Mouse (Mus musculus) limb, embryonic 11.5 days (tissue): ENCODE data around the gene Kcnh4. TPM values are rescaled to one million over a fixed set of nuclear protein-coding genes. Genes with fewer than 3 reads are reported as not detected.

Experiments
- ATAC-seq: fragments of 200-750 bp; cut with Nextera tagmentation; 2 replicates; pipeline ENCODE4 v1.8.0; 2017; ENCODE audit warnings: low read depth; ENCODE audit not compliant: insufficient number of reproducible peaks, low FRiP score, low TSS enrichment
- DNase-seq: peaks from one replicate; pipeline ENCODE4 v3.0.0-alpha.2; 2015; ENCODE audit warnings: low spot score
- H3K27ac ChIP-seq: fragments of 300-500 bp; sonication (generic); replicated peaks from 2 replicates; pipeline ENCODE4 v1.5.1; 2014; ENCODE audit warnings: low read depth, mild to moderate bottlenecking, low read length
- H3K27me3 ChIP-seq: fragments of 300-500 bp; sonication (generic); 2 replicates; pipeline ENCODE4 v1.6.1; 2014; ENCODE audit warnings: mild to moderate bottlenecking, low read length, mixed read lengths; ENCODE audit not compliant: control insufficient read depth, insufficient read depth
- H3K36me3 ChIP-seq: fragments of 300-500 bp; sonication (generic); 2 replicates; pipeline ENCODE4 v1.6.1; 2014; ENCODE audit warnings: mild to moderate bottlenecking, low read length, moderate library complexity, mixed read lengths; ENCODE audit not compliant: control insufficient read depth, insufficient read depth
- H3K4me1 ChIP-seq: fragments of 300-500 bp; sonication (generic); 2 replicates; pipeline ENCODE4 v1.6.1; 2014; ENCODE audit warnings: low read length, mixed read lengths; ENCODE audit not compliant: control insufficient read depth, insufficient read depth
- H3K4me2 ChIP-seq: fragments of 300-500 bp; sonication (generic); 2 replicates; pipeline ENCODE4 v1.6.1; 2014; ENCODE audit warnings: low read depth, mild to moderate bottlenecking, moderate library complexity; ENCODE audit not compliant: severe bottlenecking
- H3K4me3 ChIP-seq: fragments of 300-500 bp; sonication (generic); 2 replicates; pipeline ENCODE4 v1.5.1; 2014; ENCODE audit warnings: low read depth, low read length
- H3K9ac ChIP-seq: fragments of 300-500 bp; sonication (generic); 2 replicates; pipeline ENCODE4 v1.6.1; 2014; ENCODE audit warnings: mild to moderate bottlenecking, low read length
- H3K9me3 ChIP-seq: fragments of 300-500 bp; sonication (generic); 2 replicates; pipeline ENCODE4 v1.6.1; 2016; ENCODE audit warnings: low read length; ENCODE audit not compliant: control insufficient read depth
- WGBS: fragments of 180-500 bp; shearing (Covaris S2); extraction: QIAGEN DNeasy Blood & Tissue Kit; methylation state at CpG from one replicate; pipeline ENCODE4 v1.1.7; 2014; 5-methylcytosine and 5-hydroxymethylcytosine counted together
- polyA plus RNA-seq: library from polyadenylated mRNA; unstranded; fragments of >200 nt; fragmentation: Nextera tagmentation; extraction: Ambion mirVana; gene quantifications from 2 replicates; pipeline ENCODE4 v1.2.1, GENCODE M21; 2014

The Kcnh4 gene
- polyA plus RNA-seq, 1 experiment from 2014 or later, result not detected

GRCm38 (mm10) chr11:100694926-100695325 lies 64.8 kb downstream of the Kcnh4 start:
- H3K4me2 ChIP-seq, result no peak overlapping the region

GRCm38 (mm10) chr11:100693154-100693553 lies 66.6 kb downstream of the Kcnh4 start:
- no peak overlapping the region for H3K27ac ChIP-seq
- 8% methylated on average over 5 of the region's 5 CpGs for WGBS
- H3K9ac ChIP-seq, result no peak overlapping the region
- no peaks in the 10 kb centered on the region; the same call in 1 of the 2 replicates for H3K4me1 ChIP-seq
- H3K4me2 ChIP-seq, result no peak overlapping the region
- peaks cover 21% of the 10 kb centered on the region for H3K27me3 ChIP-seq
- no peaks in the 10 kb centered on the region for H3K36me3 ChIP-seq
- no peak for ATAC-seq
- H3K4me3 ChIP-seq, result no peak overlapping the region
- no peaks in the 10 kb centered on the region for H3K9me3 ChIP-seq
- DNase-seq, result no peak

More at GRCm38 (mm10) chr11:100694926-100695325, 64.8 kb downstream of the Kcnh4 start:
- Histone ChIP-seq H3K9me3 (no peaks in the 10 kb centered on the region), H3K4me3 (no peak overlapping the region), H3K27ac (no peak overlapping the region), H3K4me1 (no peaks in the 10 kb centered on the region; the same call in 1 of the 2 replicates), H3K9ac (no peak overlapping the region), H3K27me3 (peaks cover 21% of the 10 kb centered on the region), H3K36me3 (no peaks in the 10 kb centered on the region)
- ATAC-seq, result no peak
- peak; percentile 91 for DNase-seq
- 40% methylated on average over 5 of the region's 5 CpGs for WGBS

- DNase-seq (no peak), ATAC-seq (no peak)
- H3K9me3 ChIP-seq, result no peaks in the 10 kb centered on the region
- peaks cover 21% of the 10 kb centered on the region for H3K27me3 ChIP-seq
- H3K4me3 ChIP-seq, result peak within 1 kb of the TSS; percentile 15
- WGBS, result 3% methylated on average over 23 of the region's 23 CpGs
- peak within 1 kb of the TSS; percentile 45 for H3K4me2 ChIP-seq
- no peaks in the 10 kb centered on the region for H3K36me3 ChIP-seq
- H3K9ac ChIP-seq, result no peak within 1 kb of the TSS
- no peaks in the 10 kb centered on the region; the same call in 1 of the 2 replicates for H3K4me1 ChIP-seq
- H3K27ac ChIP-seq, result no peak within 1 kb of the TSS
These were observed 67.6 kb downstream of the Kcnh4 start, which contains the start of gene Zfp385c for GRCm38 (mm10) chr11:100692164-100692616. TSS of gene Zfp385c (minus strand) at chr11:100692455.

- no peak overlapping the region for H3K4me2 ChIP-seq
- H3K27ac ChIP-seq, result no peak overlapping the region
- WGBS, result 71% methylated on average over 7 of the region's 7 CpGs
- no peaks in the 10 kb centered on the region; the same call in 1 of the 2 replicates for H3K4me1 ChIP-seq
- DNase-seq (no peak), ATAC-seq (no peak)
- no peak overlapping the region for H3K4me3 ChIP-seq
- no peaks in the 10 kb centered on the region for H3K9me3 ChIP-seq
- no peaks in the 10 kb centered on the region for H3K36me3 ChIP-seq
- H3K9ac ChIP-seq, result no peak overlapping the region
- H3K27me3 ChIP-seq, result peaks cover 21% of the 10 kb centered on the region
These were observed 69.4 kb downstream of the Kcnh4 start for GRCm38 (mm10) chr11:100690389-100690788.

Other genes starting within 250 kb of the Kcnh4 start
- 182 and 195 TPM in 2 replicates for gene Acly, start 231.9 kb downstream of the Kcnh4 start, polyA plus RNA-seq
- 0.62 and 1.1 TPM in 2 replicates for gene Ttc25, start 214.3 kb downstream of the Kcnh4 start, polyA plus RNA-seq
- gene Cnp, start 185.0 kb downstream of the Kcnh4 start, polyA plus RNA-seq, result 21.9 and 23.8 TPM in 2 replicates
- 80.9 and 90.2 TPM in 2 replicates for gene Nkiras2, start 140.7 kb downstream of the Kcnh4 start, polyA plus RNA-seq
- gene Dnajc7, start 139.8 kb downstream of the Kcnh4 start, polyA plus RNA-seq, result 69.9 and 98.4 TPM in 2 replicates
- 0.19 and 0.57 TPM in 2 replicates for gene Zfp385c, start 67.5 kb downstream of the Kcnh4 start, polyA plus RNA-seq
- gene Dhx58, start 55.7 kb downstream of the Kcnh4 start, polyA plus RNA-seq, result 2.0 and 2.8 TPM in 2 replicates
- gene Kat2a, start 47.5 kb downstream of the Kcnh4 start, polyA plus RNA-seq, result 60.1 and 68.9 TPM in 2 replicates
- gene Hspb9, start 46.1 kb downstream of the Kcnh4 start, polyA plus RNA-seq, result 0.24 and 0.41 TPM in 2 replicates
- 45.8 and 68.7 TPM in 2 replicates for gene Rab5c, start 21.7 kb downstream of the Kcnh4 start, polyA plus RNA-seq
- gene Hcrt, start 3.0 kb upstream of the Kcnh4 start, polyA plus RNA-seq, result not detected in 2 replicates
- 2.6 and 2.8 TPM in 2 replicates for gene Ghdc, start 11.0 kb upstream of the Kcnh4 start, polyA plus RNA-seq
- gene Stat5b, start 90.8 kb upstream of the Kcnh4 start, polyA plus RNA-seq, result 16.9 and 19.7 TPM in 2 replicates
- 1.9 and 2.0 TPM in 2 replicates for gene Stat5a, start 99.4 kb upstream of the Kcnh4 start, polyA plus RNA-seq
- 37.1 and 39.4 TPM in 2 replicates for gene Stat3, start 179.6 kb upstream of the Kcnh4 start, polyA plus RNA-seq
- 10.2 and 13.3 TPM in 2 replicates for gene Cavin1, start 210.9 kb upstream of the Kcnh4 start, polyA plus RNA-seq
- 27.1 and 32.0 TPM in 2 replicates for gene Atp6v0a1, start 249.5 kb upstream of the Kcnh4 start, polyA plus RNA-seq